Mouse (Mus musculus): ENCODE measurements around the gene Pigk. TPM values are rescaled to one million over a fixed set of nuclear protein-coding genes. Genes with fewer than 3 reads are reported as not detected.

The Pigk gene
- polyA plus RNA-seq, 1 experiment = 73.2 TPM

GRCm38 (mm10) chr3:152881706-152882105, 167.8 kb downstream of the Pigk start:
- no peak overlapping the region for H3K4me3 ChIP-seq (ENCODE audit: insufficient read depth, low read length)
- no peaks in the 10 kb centered on the region for H3K4me1 ChIP-seq (ENCODE audit: control insufficient read depth, insufficient read depth, low read length)
- TF ChIP-seq POLR2A (IDR thresholded peaks at IDR 0.05; ENCODE audit: low read depth, low read length) (no peak), CTCF (IDR thresholded peaks at IDR 0.05; ENCODE audit: borderline replicate concordance, insufficient read depth, low read length) (no peak)
- no peak overlapping the region for H3K27ac ChIP-seq (ENCODE audit: insufficient read depth, low read length)

DNA sequence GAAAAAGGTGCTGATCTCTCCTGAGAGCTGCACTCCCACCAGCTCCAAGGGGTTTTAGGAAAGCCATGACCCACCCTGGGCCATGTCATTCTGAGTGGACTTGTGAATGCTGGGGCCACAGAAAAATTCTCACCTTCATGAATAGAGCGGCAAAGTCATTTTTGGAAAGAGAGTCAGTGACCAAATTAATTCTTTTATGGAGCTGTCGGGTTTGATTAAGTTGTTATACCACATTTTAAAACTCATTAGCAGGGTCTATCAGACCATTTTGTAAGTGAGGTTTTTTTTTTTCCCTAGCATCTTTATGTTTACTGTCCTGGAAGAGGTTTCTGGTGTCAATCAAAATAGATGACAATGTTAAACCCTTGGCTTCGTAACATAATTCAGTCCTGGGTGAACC, 169.7 kb downstream of the Pigk start:
- H3K4me3 ChIP-seq (ENCODE audit: insufficient read depth, low read length) = no peak overlapping the region
- TF ChIP-seq POLR2A (IDR thresholded peaks at IDR 0.05; ENCODE audit: low read depth, low read length) (no peak), CTCF (IDR thresholded peaks at IDR 0.05; ENCODE audit: borderline replicate concordance, insufficient read depth, low read length) (no peak)
- no peak overlapping the region for H3K27ac ChIP-seq (ENCODE audit: insufficient read depth, low read length)
- no peaks in the 10 kb centered on the region for H3K4me1 ChIP-seq (ENCODE audit: control insufficient read depth, insufficient read depth, low read length)

- no peak for TF ChIP-seq POLR2A (IDR thresholded peaks at IDR 0.05; ENCODE audit: low read depth, low read length)
- no peak for TF ChIP-seq CTCF (IDR thresholded peaks at IDR 0.05; ENCODE audit: borderline replicate concordance, insufficient read depth, low read length)
- H3K4me1 ChIP-seq (ENCODE audit: control insufficient read depth, insufficient read depth, low read length) = no peaks in the 10 kb centered on the region
- H3K27ac ChIP-seq (ENCODE audit: insufficient read depth, low read length) = no peak overlapping the region
- no peak overlapping the region for H3K4me3 ChIP-seq (ENCODE audit: insufficient read depth, low read length)
Measured at GRCm38 (mm10) chr3:152886749-152887148, 172.8 kb downstream of the Pigk start.

GRCm38 (mm10) chr3:152888116-152888515, 174.2 kb downstream of the Pigk start:
- Histone ChIP-seq H3K27ac (ENCODE audit: insufficient read depth, low read length) (no peak overlapping the region), H3K4me3 (ENCODE audit: insufficient read depth, low read length) (no peak overlapping the region), H3K4me1 (ENCODE audit: control insufficient read depth, insufficient read depth, low read length) (no peaks in the 10 kb centered on the region)
- no peak for TF ChIP-seq POLR2A (IDR thresholded peaks at IDR 0.05; ENCODE audit: low read depth, low read length)
- no peak for TF ChIP-seq CTCF (IDR thresholded peaks at IDR 0.05; ENCODE audit: borderline replicate concordance, insufficient read depth, low read length)

GRCm38 (mm10) chr3:152894935-152895334, 181.0 kb downstream of the Pigk start:
- TF ChIP-seq POLR2A (IDR thresholded peaks at IDR 0.05; ENCODE audit: low read depth, low read length) (no peak), CTCF (IDR thresholded peaks at IDR 0.05; ENCODE audit: borderline replicate concordance, insufficient read depth, low read length) (no peak)
- Histone ChIP-seq H3K4me1 (ENCODE audit: control insufficient read depth, insufficient read depth, low read length) (no peaks in the 10 kb centered on the region), H3K4me3 (ENCODE audit: insufficient read depth, low read length) (no peak overlapping the region), H3K27ac (ENCODE audit: insufficient read depth, low read length) (no peak overlapping the region)

DNA sequence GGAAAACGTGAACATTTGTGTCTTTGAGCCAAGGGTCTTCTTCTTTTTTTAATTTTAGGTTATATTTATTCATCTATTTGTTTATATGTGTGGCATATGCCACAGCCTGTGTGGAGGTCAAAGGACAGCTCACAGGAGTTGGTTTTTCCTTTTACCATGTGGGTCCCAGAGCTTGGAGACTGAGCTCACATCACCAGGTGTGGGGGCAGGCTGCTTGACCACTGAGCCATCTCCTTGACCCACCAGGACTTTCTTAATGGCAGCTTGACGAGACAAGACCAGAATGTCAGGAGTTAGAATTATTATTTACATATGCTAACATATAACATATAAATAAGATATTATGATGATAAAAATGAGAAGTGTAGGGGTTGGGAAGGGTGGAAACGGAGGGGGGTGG, 182.2 kb downstream of the Pigk start:
- no peak overlapping the region for H3K4me3 ChIP-seq (ENCODE audit: insufficient read depth, low read length)

DNA sequence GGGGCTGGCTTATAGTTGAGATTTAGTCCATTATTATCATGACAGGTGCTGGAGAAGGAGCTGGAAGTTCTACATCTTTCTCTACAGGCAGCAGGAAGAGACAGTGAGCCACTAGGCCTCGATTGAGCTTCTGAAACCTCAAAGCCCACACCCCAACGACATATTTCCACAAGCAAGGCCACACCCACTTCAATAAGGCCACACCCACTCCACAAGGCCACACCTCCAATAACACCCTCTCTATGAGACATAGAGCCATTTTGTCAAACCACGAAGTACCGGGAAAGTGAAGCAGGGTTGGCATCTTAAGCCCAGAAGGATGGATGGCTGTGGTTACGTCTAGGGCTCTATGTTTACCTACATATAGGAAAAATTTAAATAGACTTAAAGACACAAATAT, 183.3 kb downstream of the Pigk start:
- Histone ChIP-seq H3K27ac (ENCODE audit: insufficient read depth, low read length) (no peak overlapping the region), H3K4me3 (ENCODE audit: insufficient read depth, low read length) (no peak overlapping the region), H3K4me1 (ENCODE audit: control insufficient read depth, insufficient read depth, low read length) (no peaks in the 10 kb centered on the region)
- TF ChIP-seq CTCF (IDR thresholded peaks at IDR 0.05; ENCODE audit: borderline replicate concordance, insufficient read depth, low read length) (no peak), POLR2A (IDR thresholded peaks at IDR 0.05; ENCODE audit: low read depth, low read length) (no peak)

More for the DNA sequence above, 182.2 kb downstream of the Pigk start:
- H3K4me1 ChIP-seq (ENCODE audit: control insufficient read depth, insufficient read depth, low read length) = no peaks in the 10 kb centered on the region
- TF ChIP-seq CTCF (IDR thresholded peaks at IDR 0.05; ENCODE audit: borderline replicate concordance, insufficient read depth, low read length) (no peak), POLR2A (IDR thresholded peaks at IDR 0.05; ENCODE audit: low read depth, low read length) (no peak)
- H3K27ac ChIP-seq (ENCODE audit: insufficient read depth, low read length) = no peak overlapping the region

GRCm38 (mm10) chr3:152898906-152899305, 185.0 kb downstream of the Pigk start:
- Histone ChIP-seq H3K27ac (ENCODE audit: insufficient read depth, low read length) (no peak overlapping the region), H3K4me3 (ENCODE audit: insufficient read depth, low read length) (no peak overlapping the region), H3K4me1 (ENCODE audit: control insufficient read depth, insufficient read depth, low read length) (no peaks in the 10 kb centered on the region)
- TF ChIP-seq CTCF (IDR thresholded peaks at IDR 0.05; ENCODE audit: borderline replicate concordance, insufficient read depth, low read length) (no peak), POLR2A (IDR thresholded peaks at IDR 0.05; ENCODE audit: low read depth, low read length) (no peak)

DNA sequence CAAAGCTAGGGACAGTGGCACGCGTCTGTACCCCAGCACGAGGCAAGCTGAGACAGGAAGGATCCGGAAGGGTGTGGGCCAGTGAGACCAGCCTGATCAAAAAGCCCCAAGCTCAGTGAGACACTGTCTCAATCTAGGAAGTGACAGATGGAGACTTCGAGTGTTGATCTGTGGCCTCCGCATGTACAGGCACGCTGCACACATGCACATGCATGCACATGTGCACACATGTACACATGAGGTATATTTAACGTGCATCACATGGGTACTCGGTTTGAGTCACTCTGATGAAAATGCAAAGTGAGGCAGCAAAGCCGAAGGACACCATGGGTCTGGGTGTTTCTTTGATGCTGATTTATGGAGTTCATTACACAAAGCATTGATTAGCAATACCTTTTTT, 191.1 kb downstream of the Pigk start:
- Histone ChIP-seq H3K4me3 (ENCODE audit: insufficient read depth, low read length) (no peak overlapping the region), H3K4me1 (ENCODE audit: control insufficient read depth, insufficient read depth, low read length) (no peaks in the 10 kb centered on the region), H3K27ac (ENCODE audit: insufficient read depth, low read length) (no peak overlapping the region)
- TF ChIP-seq POLR2A (IDR thresholded peaks at IDR 0.05; ENCODE audit: low read depth, low read length) = no peak
- no peak for TF ChIP-seq CTCF (IDR thresholded peaks at IDR 0.05; ENCODE audit: borderline replicate concordance, insufficient read depth, low read length)

GRCm38 (mm10) chr3:152905800-152906199, 191.9 kb downstream of the Pigk start:
- Histone ChIP-seq H3K4me3 (ENCODE audit: insufficient read depth, low read length) (no peak overlapping the region), H3K4me1 (ENCODE audit: control insufficient read depth, insufficient read depth, low read length) (no peaks in the 10 kb centered on the region), H3K27ac (ENCODE audit: insufficient read depth, low read length) (no peak overlapping the region)
- no peak for TF ChIP-seq POLR2A (IDR thresholded peaks at IDR 0.05; ENCODE audit: low read depth, low read length)
- no peak for TF ChIP-seq CTCF (IDR thresholded peaks at IDR 0.05; ENCODE audit: borderline replicate concordance, insufficient read depth, low read length)

GRCm38 (mm10) chr3:152907087-152907486, 193.2 kb downstream of the Pigk start:
- no peak overlapping the region for H3K27ac ChIP-seq (ENCODE audit: insufficient read depth, low read length)
- no peak overlapping the region for H3K4me3 ChIP-seq (ENCODE audit: insufficient read depth, low read length)
- TF ChIP-seq CTCF (IDR thresholded peaks at IDR 0.05; ENCODE audit: borderline replicate concordance, insufficient read depth, low read length) (no peak), POLR2A (IDR thresholded peaks at IDR 0.05; ENCODE audit: low read depth, low read length) (no peak)
- no peaks in the 10 kb centered on the region for H3K4me1 ChIP-seq (ENCODE audit: control insufficient read depth, insufficient read depth, low read length)
